Mouse (Mus musculus): ENCODE data around the gene Rnf40. TPM values are rescaled to one million over a fixed set of nuclear protein-coding genes. Genes with fewer than 3 reads are reported as not detected.
A peak's percentile ranks its signal among the peaks of the same experiment; 100 is the strongest.

The Rnf40 gene
- total and polyA plus RNA-seq, 2 experiments from 2014 or later = 37.8 to 60.1 TPM

DNA sequence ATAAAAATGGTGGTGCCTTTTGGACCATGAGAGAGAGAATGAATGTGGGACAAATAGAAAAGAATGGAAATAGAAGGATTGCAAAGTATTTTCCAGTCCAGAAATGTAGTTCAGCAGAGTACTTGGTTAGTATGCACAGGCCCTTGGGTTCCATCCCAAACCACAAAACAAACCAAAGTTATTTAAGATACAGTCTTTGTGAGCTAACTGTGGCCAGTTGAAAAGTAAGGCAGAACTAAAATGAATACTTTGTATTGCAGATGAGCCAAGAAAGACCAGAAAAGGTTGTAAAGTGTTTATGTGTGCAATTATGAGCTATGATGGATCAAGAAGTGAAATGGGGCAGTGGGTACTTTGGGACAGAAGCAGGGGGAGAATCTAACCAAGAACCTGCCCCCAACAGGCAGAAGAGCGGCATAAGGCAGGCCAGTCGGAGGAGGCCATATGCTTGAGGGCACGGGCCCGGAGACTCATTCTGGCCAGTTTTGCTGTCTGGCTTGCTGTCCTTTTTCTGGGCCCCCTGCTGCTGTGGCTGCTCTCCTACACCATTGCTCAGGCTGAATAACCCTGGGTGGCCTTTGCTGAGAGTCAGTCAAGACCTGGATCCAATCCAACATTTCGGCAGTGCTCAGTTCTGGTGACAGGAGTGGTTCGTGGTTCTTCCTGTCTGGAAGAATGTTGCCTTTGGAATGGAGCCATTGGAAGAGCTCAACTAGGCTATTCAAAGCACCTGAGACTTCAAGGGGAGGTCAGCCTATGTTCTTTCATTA, 24.0 kb upstream of the Rnf40 start:
- TF ChIP-seq CTCF (IDR thresholded peaks at IDR 0.05; ENCODE audit: low read depth) = no peak
- H3K4me1 ChIP-seq (ENCODE audit: insufficient read depth) = no peaks in the 10 kb centered on the region
- H3K4me3 ChIP-seq (ENCODE audit: low read depth, low read length) = no peak overlapping the region
- H3K27me3 ChIP-seq (ENCODE audit: insufficient read depth, low read length) = no peaks in the 10 kb centered on the region
- WGBS = 67% methylated on average over 6 of the region's 6 CpGs
- H3K27ac ChIP-seq (ENCODE audit: low read depth, low read length) = no peak overlapping the region
- no peak for ATAC-seq
- H3K36me3 ChIP-seq (ENCODE audit: insufficient read depth) = peaks cover 41% of the 10 kb centered on the region
- no peak overlapping the region for H3K4me2 ChIP-seq (ENCODE audit: low read depth)
- no peak for DNase-seq
- no peak overlapping the region for H3K9ac ChIP-seq
- no peaks in the 10 kb centered on the region for H3K9me3 ChIP-seq (ENCODE audit: low read length)

- TF ChIP-seq CTCF (IDR thresholded peaks at IDR 0.05; ENCODE audit: low read depth) = 0 out of 2 replicates have a peak, but pooled peaks have one; percentile 20
- Histone ChIP-seq H3K9ac (peak within 1 kb of the TSS; percentile 79), H3K9me3 (ENCODE audit: low read length) (no peaks in the 10 kb centered on the region), H3K27me3 (ENCODE audit: insufficient read depth, low read length) (no peaks in the 10 kb centered on the region), H3K36me3 (ENCODE audit: insufficient read depth) (peaks cover 12% of the 10 kb centered on the region; the same call in 1 of the 2 replicates), H3K4me1 (ENCODE audit: insufficient read depth) (peaks cover 20% of the 10 kb centered on the region), H3K4me2 (ENCODE audit: low read depth) (peak within 1 kb of the TSS; percentile 95), H3K27ac (ENCODE audit: low read depth, low read length) (peak within 1 kb of the TSS; percentile 74), H3K4me3 (ENCODE audit: low read depth, low read length) (peak within 1 kb of the TSS; percentile 72)
- DNase-seq = peak; percentile 96
- ATAC-seq = peak; percentile 98
- under 1% methylated on average over 17 of the region's 17 CpGs for WGBS
Measured at GRCm38 (mm10) chr7:127572895-127573471, 15.6 kb upstream of the Rnf40 start, which contains the start of gene Phkg2. Gene Phkg2, plus strand, starts transcription at chr7:127573340.

- H3K4me2 ChIP-seq (ENCODE audit: low read depth) = peak overlapping the region; percentile 95
- DNase-seq (no peak), ATAC-seq (peak; percentile 57; the same call in 1 of the 2 replicates)
- no peaks in the 10 kb centered on the region for H3K9me3 ChIP-seq (ENCODE audit: low read length)
- peak overlapping the region; percentile 72 for H3K27ac ChIP-seq (ENCODE audit: low read depth, low read length)
- H3K36me3 ChIP-seq (ENCODE audit: insufficient read depth) = peaks cover 17% of the 10 kb centered on the region; the same call in 1 of the 2 replicates
- H3K4me3 ChIP-seq (ENCODE audit: low read depth, low read length) = peak overlapping the region; percentile 72
- 1% methylated on average over 22 of the region's 28 CpGs for WGBS
- no peaks in the 10 kb centered on the region for H3K27me3 ChIP-seq (ENCODE audit: insufficient read depth, low read length)
- peaks cover 20% of the 10 kb centered on the region for H3K4me1 ChIP-seq (ENCODE audit: insufficient read depth)
- TF ChIP-seq CTCF (IDR thresholded peaks at IDR 0.05; ENCODE audit: low read depth) = no peak
- peak overlapping the region; percentile 79 for H3K9ac ChIP-seq
Measured at GRCm38 (mm10) chr7:127573503-127574008, 15.0 kb upstream of the Rnf40 start.

- WGBS = 21% methylated on average over 7 of the region's 7 CpGs
- no peak overlapping the region for H3K27ac ChIP-seq (ENCODE audit: low read depth, low read length)
Measured at GRCm38 (mm10) chr7:127574115-127574514, 14.5 kb upstream of the Rnf40 start.

DNA sequence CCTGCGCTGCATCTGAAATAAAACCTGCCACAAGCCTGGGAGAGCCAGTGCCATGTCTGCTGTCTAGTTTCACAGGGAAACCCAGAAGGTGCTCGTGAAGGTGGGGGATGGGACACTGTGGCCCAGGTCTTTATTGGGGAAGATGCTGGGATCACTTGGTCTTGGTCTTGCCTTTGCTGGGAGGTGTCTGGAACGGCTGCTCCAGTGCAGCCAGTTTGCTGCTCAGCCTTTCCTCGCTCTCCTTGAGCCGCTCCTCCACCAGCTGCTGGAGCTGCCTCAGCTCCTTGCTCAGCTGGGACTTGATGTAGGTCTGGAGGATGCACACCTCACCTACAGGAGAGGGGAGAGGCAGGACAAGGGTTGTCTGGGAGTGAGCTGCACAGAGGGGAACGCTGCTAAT, 5.3 kb upstream of the Rnf40 start:
- Histone ChIP-seq H3K27ac (ENCODE audit: low read depth, low read length) (no peak overlapping the region), H3K4me2 (ENCODE audit: low read depth) (no peak overlapping the region), H3K9me3 (ENCODE audit: low read length) (no peaks in the 10 kb centered on the region), H3K36me3 (ENCODE audit: insufficient read depth) (peaks cover 46% of the 10 kb centered on the region), H3K4me1 (ENCODE audit: insufficient read depth) (no peaks in the 10 kb centered on the region), H3K4me3 (ENCODE audit: low read depth, low read length) (no peak overlapping the region), H3K27me3 (ENCODE audit: insufficient read depth, low read length) (no peaks in the 10 kb centered on the region), H3K9ac (no peak overlapping the region)
- WGBS = 94% methylated on average over 6 of the region's 6 CpGs
- DNase-seq (no peak), ATAC-seq (no peak)
- TF ChIP-seq CTCF (IDR thresholded peaks at IDR 0.05; ENCODE audit: low read depth) = no peak

More at GRCm38 (mm10) chr7:127574115-127574514, 14.5 kb upstream of the Rnf40 start:
- H3K9me3 ChIP-seq (ENCODE audit: low read length) = no peaks in the 10 kb centered on the region
- H3K4me2 ChIP-seq (ENCODE audit: low read depth) = peak overlapping the region; percentile 95
- H3K27me3 ChIP-seq (ENCODE audit: insufficient read depth, low read length) = no peaks in the 10 kb centered on the region
- H3K4me3 ChIP-seq (ENCODE audit: low read depth, low read length) = peak overlapping the region; percentile 72
- DNase-seq (no peak), ATAC-seq (no peak)
- peak overlapping the region; percentile 79 for H3K9ac ChIP-seq
- peaks cover 21% of the 10 kb centered on the region for H3K36me3 ChIP-seq (ENCODE audit: insufficient read depth)
- H3K4me1 ChIP-seq (ENCODE audit: insufficient read depth) = peaks cover 20% of the 10 kb centered on the region
- TF ChIP-seq CTCF (IDR thresholded peaks at IDR 0.05; ENCODE audit: low read depth) = no peak

- Histone ChIP-seq H3K27ac (ENCODE audit: low read depth, low read length) (no peak overlapping the region), H3K4me2 (ENCODE audit: low read depth) (no peak overlapping the region), H3K4me1 (ENCODE audit: insufficient read depth) (no peaks in the 10 kb centered on the region), H3K9ac (no peak overlapping the region), H3K9me3 (ENCODE audit: low read length) (no peaks in the 10 kb centered on the region), H3K4me3 (ENCODE audit: low read depth, low read length) (no peak overlapping the region), H3K36me3 (ENCODE audit: insufficient read depth) (peaks cover 36% of the 10 kb centered on the region), H3K27me3 (ENCODE audit: insufficient read depth, low read length) (no peaks in the 10 kb centered on the region)
- TF ChIP-seq CTCF (IDR thresholded peaks at IDR 0.05; ENCODE audit: low read depth) = no peak
- no peak for DNase-seq
- WGBS = 90% methylated on average over 7 of the region's 7 CpGs
- no peak for ATAC-seq
Measured at GRCm38 (mm10) chr7:127585031-127585430, 3.5 kb upstream of the Rnf40 start.

DNA sequence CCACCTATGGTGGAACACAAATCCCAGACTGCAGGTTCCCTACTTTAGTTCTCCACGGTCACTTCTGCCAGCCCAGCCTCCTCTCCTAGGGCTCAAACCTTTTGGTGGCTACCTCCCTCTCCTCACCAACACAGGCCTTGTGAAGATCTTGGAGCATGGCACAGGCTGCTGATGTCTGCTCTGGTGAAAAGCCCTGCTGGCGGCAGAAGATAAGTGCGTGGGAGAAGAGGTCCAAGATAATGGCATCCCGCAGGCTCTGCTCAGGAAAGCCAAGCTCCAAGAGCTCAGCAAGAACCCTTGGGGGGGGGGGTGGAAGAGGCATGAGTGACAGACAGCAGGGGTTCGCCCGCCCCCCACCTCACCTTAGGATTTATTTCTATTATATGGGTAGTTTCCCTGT, 2.4 kb upstream of the Rnf40 start:
- no peak for TF ChIP-seq CTCF (IDR thresholded peaks at IDR 0.05; ENCODE audit: low read depth)
- Histone ChIP-seq H3K27me3 (ENCODE audit: insufficient read depth, low read length) (no peaks in the 10 kb centered on the region), H3K4me2 (ENCODE audit: low read depth) (no peak overlapping the region), H3K9me3 (ENCODE audit: low read length) (no peaks in the 10 kb centered on the region), H3K9ac (no peak overlapping the region), H3K27ac (ENCODE audit: low read depth, low read length) (no peak overlapping the region), H3K36me3 (ENCODE audit: insufficient read depth) (peaks cover 42% of the 10 kb centered on the region), H3K4me1 (ENCODE audit: insufficient read depth) (no peaks in the 10 kb centered on the region), H3K4me3 (ENCODE audit: low read depth, low read length) (no peak overlapping the region)
- DNase-seq (no peak), ATAC-seq (no peak)
- WGBS = 91% methylated on average over 6 of the region's 6 CpGs
